Mouse (Mus musculus): ENCODE data around the gene Tmem161a.

DNA sequence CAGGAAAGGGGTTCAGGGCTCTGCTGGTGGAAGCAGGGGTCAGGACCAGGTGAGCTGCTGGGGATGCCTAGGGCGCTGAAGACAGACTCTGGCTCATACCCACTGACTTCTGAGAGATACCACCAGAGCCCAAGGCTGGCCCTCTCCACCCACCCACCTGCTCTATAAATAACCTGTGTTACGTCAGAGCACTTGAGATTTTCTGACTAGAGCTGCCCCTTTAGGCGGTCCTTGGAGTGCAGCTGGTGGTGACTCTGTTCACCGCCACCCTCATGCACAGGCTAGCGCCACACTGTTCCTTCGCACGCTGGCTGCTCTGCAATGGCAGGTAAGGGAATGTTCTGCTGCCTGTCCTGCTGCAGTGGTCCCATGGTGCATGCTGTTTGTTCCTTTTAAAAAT, 1.9 kb downstream of the Tmem161a start:
- TF ChIP-seq HCFC1 (IDR thresholded peaks at IDR 0.05; ENCODE audit: borderline replicate concordance, insufficient read depth, low read length) = no peak
- TF ChIP-seq ZC3H11A (IDR thresholded peaks at IDR 0.05; ENCODE audit: borderline replicate concordance, low read depth, low read length) = no peak
- TF ChIP-seq CHD2 (IDR thresholded peaks at IDR 0.05; ENCODE audit: low read depth, low read length) = no peak
- no peak for TF ChIP-seq ZNF384 (IDR thresholded peaks at IDR 0.05; ENCODE audit: low read depth, low read length)
- TF ChIP-seq MAFK (IDR thresholded peaks at IDR 0.05; ENCODE audit: insufficient read depth, low read depth, low read length) = no peak
